Mouse (Mus musculus): ENCODE results near the gene Colq.
A peak's percentile ranks its signal among the peaks of the same experiment; 100 is the strongest.

- TF ChIP-seq POLR2A (IDR thresholded peaks at IDR 0.05; ENCODE audit: borderline replicate concordance, insufficient read depth, low read length), result no peak
- peak; percentile 42 for TF ChIP-seq CTCF (IDR thresholded peaks at IDR 0.05; ENCODE audit: borderline replicate concordance, insufficient read depth, low read depth, low read length)
Observed at GRCm38 (mm10) chr14:31605514-31605913, 14.4 kb upstream of the Colq start.
